Mouse (Mus musculus) liver, adult 2 months (tissue): ENCODE results near the gene Isoc2b. TPM values are rescaled to one million over a fixed set of nuclear protein-coding genes. Genes with fewer than 3 reads are reported as not detected.

Experiments
- DNase-seq: peaks from one replicate; pipeline ENCODE4 v3.0.0-alpha.2; 2011; ENCODE audit warnings: low read depth, low spot score; ENCODE audit errors: extremely low read depth
- H3K27ac ChIP-seq: fragments of 200-500 bp; replicated peaks from 2 replicates; pipeline ENCODE4 v1.5.1; 2012; ENCODE audit warnings: low read depth, mild to moderate bottlenecking, control low read depth, inconsistent platforms, low read length; ENCODE audit not compliant: insufficient read depth
- H3K27me3 ChIP-seq: fragments of 200-500 bp; 2 replicates; pipeline ENCODE4 v1.6.1; 2012; ENCODE audit warnings: mild to moderate bottlenecking, moderate library complexity, low read length, inconsistent platforms; ENCODE audit not compliant: control insufficient read depth, insufficient read depth
- H3K36me3 ChIP-seq: fragments of 200-500 bp; 2 replicates; pipeline ENCODE4 v1.6.1; 2012; ENCODE audit warnings: low read length, inconsistent platforms; ENCODE audit not compliant: control insufficient read depth, insufficient read depth
- H3K4me1 ChIP-seq: fragments of 200-500 bp; 2 replicates; pipeline ENCODE4 v1.6.1; 2011; ENCODE audit warnings: low read length; ENCODE audit not compliant: control insufficient read depth, insufficient read depth
- H3K4me3 ChIP-seq: fragments of 200-500 bp; 2 replicates; pipeline ENCODE4 v1.5.1; 2011; ENCODE audit warnings: low read depth, mild to moderate bottlenecking, control low read depth, low read length, moderate library complexity; ENCODE audit not compliant: insufficient read depth
- H3K79me2 ChIP-seq: fragments of 200-500 bp; 2 replicates; pipeline ENCODE4 v1.6.1; 2012; ENCODE audit warnings: inconsistent platforms, mild to moderate bottlenecking, low read length, moderate library complexity; ENCODE audit not compliant: control insufficient read depth, insufficient read depth
- H3K9ac ChIP-seq: fragments of 200-500 bp; 2 replicates; pipeline ENCODE4 v1.6.1; 2012; ENCODE audit warnings: low read depth, mild to moderate bottlenecking, control low read depth, inconsistent platforms, low read length
- CTCF ChIP-seq: fragments of 200-500 bp; IDR thresholded peaks from 2 replicates; pipeline ENCODE4 v1.5.1; 2011; ENCODE audit warnings: low read depth, low read length, control low read depth
- POLR2A ChIP-seq: fragments of 200-500 bp; IDR thresholded peaks from 2 replicates; pipeline ENCODE4 v1.6.1; 2011; ENCODE audit warnings: low read length, control low read depth; ENCODE audit not compliant: insufficient read depth; ENCODE audit errors: extremely low read depth
- WGBS: fragments of 180-500 bp; shearing (Covaris S2); methylation state at CpG from one replicate; pipeline ENCODE4 v1.1.7; 2018; 5-methylcytosine and 5-hydroxymethylcytosine counted together
- polyA plus RNA-seq: library from polyadenylated mRNA; depleted of rRNA; stranded (reverse); fragments of >200 nt; gene quantifications from 2 replicates; pipeline ENCODE4 v1.2.3, GENCODE M21; 2012
- total RNA-seq: library from RNA; depleted of rRNA; stranded (reverse); fragments of >200 nt; gene quantifications from 2 replicates; pipeline ENCODE4 v1.2.3, GENCODE M21; 2014

Isoc2b gene
- total and polyA plus RNA-seq, 2 experiments: 34.6 to 40.2 TPM

DNA sequence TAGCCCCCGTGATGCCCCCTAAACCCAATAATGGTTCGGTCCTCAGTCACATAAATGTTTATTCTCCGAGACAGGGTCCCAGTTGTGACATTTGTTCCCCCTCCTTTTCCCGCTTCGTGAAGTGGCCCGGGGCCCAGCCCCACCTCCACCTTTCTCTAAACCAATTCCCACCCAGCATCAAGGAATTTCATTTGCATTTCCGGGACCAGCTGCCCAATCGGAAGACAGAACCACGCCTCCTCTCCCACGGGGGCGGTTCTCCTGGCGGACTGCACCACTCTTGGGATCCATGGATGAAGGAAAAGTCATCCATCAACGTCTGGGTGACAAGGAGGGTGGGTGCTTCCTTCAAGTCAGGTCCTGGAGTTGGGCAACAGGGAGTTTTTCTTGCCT lies 25.1 kb downstream of the Isoc2b start:
- Histone ChIP-seq H3K27me3 (peaks cover 18% of the 10 kb centered on the region), H3K36me3 (no peaks in the 10 kb centered on the region; the same call in 1 of the 2 replicates), H3K79me2 (no peaks in the 10 kb centered on the region), H3K4me3 (no peak overlapping the region), H3K4me1 (no peaks in the 10 kb centered on the region), H3K9ac (no peak overlapping the region), H3K27ac (no peak overlapping the region)
- TF ChIP-seq CTCF (no peak), POLR2A (no peak)
- no peak for DNase-seq
- 12% methylated on average over 13 of the region's 13 CpGs for WGBS

DNA sequence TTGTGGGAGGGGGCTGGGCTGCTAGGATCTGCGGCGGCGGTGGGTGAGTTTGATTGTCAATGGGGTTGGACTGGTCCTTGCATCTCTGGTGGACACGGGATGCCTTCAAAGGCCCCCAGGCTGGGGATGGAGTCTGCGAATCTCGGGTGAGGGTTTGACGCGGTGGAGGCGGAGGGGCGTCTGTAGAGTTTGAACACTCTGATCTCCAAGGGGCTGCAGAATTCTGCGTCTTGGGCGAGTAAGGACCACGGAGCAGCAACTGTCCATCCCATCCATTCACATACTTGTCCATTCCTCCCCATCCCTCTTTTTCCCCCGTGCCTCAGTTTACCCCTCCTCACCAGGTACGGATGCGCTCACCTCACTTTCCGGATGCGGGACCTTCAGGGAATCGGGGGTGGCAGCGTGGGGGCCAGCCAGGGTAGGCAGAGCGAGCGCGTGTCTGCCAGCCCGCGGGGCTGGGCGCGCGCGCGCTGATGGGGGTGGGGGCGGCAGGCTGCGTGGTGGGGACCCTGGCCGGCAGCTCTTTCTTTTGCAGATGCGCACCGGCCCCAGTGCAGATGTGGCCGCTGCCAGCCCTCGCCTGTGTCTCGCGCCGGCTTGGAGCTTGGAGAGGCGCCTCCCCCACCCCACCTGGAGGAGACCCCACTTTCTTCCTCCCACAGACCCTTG lies 25.7 kb downstream of the Isoc2b start, which contains the start of gene Shisa7:
Gene Shisa7 (minus strand): TSS at position 452 of the 672 bp plus-strand sequence.
- H3K9ac ChIP-seq: no peak within 1 kb of the TSS

DNA sequence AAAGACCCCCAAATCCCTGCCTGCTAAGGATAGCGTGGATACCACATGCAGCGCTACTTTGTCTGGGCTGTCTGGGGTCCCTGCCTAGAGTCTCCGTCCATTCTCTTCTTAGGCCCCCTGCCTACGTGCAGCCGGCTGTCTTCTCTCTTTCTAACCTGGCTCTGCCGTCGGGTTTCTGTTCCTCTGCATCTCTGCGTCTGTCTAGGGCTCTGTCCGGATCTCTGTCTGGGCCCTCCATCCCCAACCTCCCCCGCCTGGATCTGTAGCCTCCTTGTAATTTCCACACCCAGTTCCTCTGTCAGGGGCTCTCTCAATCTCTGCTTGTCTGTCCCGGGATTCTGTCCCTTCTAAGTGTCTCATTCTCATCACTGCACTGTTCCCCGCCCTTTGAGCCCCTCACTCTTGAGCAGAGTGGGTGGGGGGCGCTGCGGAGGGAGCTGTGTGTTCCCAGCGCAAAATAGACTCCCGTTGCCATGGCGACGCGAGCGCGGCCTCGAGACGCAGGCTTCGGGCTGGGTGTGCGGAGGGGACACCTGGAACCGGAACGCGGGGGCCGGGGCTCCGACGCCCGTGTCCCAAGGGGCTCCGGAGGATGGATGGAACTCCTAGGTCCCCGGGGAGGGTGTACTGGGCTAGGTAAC lies 26.3 kb downstream of the Isoc2b start:
- no peak for TF ChIP-seq POLR2A
- TF ChIP-seq CTCF: no peak
- no peak overlapping the region for H3K27ac ChIP-seq
- WGBS: 4% methylated on average over 34 of the region's 34 CpGs
- no peaks in the 10 kb centered on the region for H3K79me2 ChIP-seq
- no peaks in the 10 kb centered on the region for H3K4me1 ChIP-seq
- no peaks in the 10 kb centered on the region; the same call in 1 of the 2 replicates for H3K36me3 ChIP-seq
- H3K9ac ChIP-seq: no peak overlapping the region
- H3K4me3 ChIP-seq: no peak overlapping the region
- peaks cover 18% of the 10 kb centered on the region for H3K27me3 ChIP-seq
- no peak for DNase-seq

More for the DNA sequence above, 25.7 kb downstream of the Isoc2b start, which contains the start of gene Shisa7:
- no peak within 1 kb of the TSS for H3K4me3 ChIP-seq
- H3K36me3 ChIP-seq: no peaks in the 10 kb centered on the region; the same call in 1 of the 2 replicates
- TF ChIP-seq POLR2A: no peak
- no peak for TF ChIP-seq CTCF
- H3K27me3 ChIP-seq: peaks cover 18% of the 10 kb centered on the region
- no peak within 1 kb of the TSS for H3K27ac ChIP-seq
- H3K4me1 ChIP-seq: no peaks in the 10 kb centered on the region
- DNase-seq: no peak
- WGBS: 9% methylated on average over 41 of the region's 41 CpGs
- H3K79me2 ChIP-seq: no peaks in the 10 kb centered on the region

GRCm38 (mm10) chr7:4842634-4843131 lies 27.4 kb downstream of the Isoc2b start:
- no peaks in the 10 kb centered on the region; the same call in 1 of the 2 replicates for H3K36me3 ChIP-seq
- peaks cover 18% of the 10 kb centered on the region for H3K27me3 ChIP-seq
- TF ChIP-seq CTCF (no peak), POLR2A (no peak)
- H3K4me3 ChIP-seq: no peak overlapping the region
- no peak overlapping the region for H3K27ac ChIP-seq
- H3K4me1 ChIP-seq: no peaks in the 10 kb centered on the region
- H3K9ac ChIP-seq: no peak overlapping the region
- DNase-seq: no peak
- 5% methylated on average over 16 of the region's 16 CpGs for WGBS
- H3K79me2 ChIP-seq: no peaks in the 10 kb centered on the region

DNA sequence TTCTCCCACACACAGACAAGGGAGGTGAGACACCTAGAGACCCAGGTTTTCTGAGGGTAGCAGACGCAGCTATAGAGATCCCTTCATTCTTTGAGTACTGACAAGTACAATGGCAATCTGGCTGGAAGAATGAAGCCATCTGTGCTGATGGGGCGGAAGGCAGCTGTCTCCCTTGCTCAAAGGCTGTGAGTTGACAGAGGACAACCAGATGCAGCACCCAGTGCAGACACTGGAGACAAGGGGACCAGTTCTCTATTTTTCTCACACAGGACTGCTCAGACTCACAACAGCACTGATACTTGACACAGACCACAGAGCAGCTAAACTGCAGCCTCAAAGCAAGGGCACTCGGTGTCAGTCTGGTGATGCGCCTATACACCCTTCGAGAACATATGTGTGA lies 28.0 kb downstream of the Isoc2b start:
- TF ChIP-seq POLR2A: no peak
- no peak for TF ChIP-seq CTCF
- H3K9ac ChIP-seq: no peak overlapping the region
- H3K36me3 ChIP-seq: no peaks in the 10 kb centered on the region
- H3K27me3 ChIP-seq: peaks cover 18% of the 10 kb centered on the region
- no peak overlapping the region for H3K4me3 ChIP-seq
- H3K4me1 ChIP-seq: no peaks in the 10 kb centered on the region
- H3K79me2 ChIP-seq: no peaks in the 10 kb centered on the region
- no peak for DNase-seq
- WGBS: 74% methylated on average over 5 of the region's 5 CpGs
- no peak overlapping the region for H3K27ac ChIP-seq

- Histone ChIP-seq H3K4me1 (peaks cover 2% of the 10 kb centered on the region; the same call in 1 of the 2 replicates), H3K79me2 (no peaks in the 10 kb centered on the region), H3K9ac (no peak overlapping the region), H3K27ac (no peak overlapping the region), H3K27me3 (0 out of 2 replicates have a peak, but pooled peaks cover 4% of the 10 kb centered on the region), H3K36me3 (no peaks in the 10 kb centered on the region), H3K4me3 (no peak overlapping the region)
- no peak for DNase-seq
- TF ChIP-seq CTCF (no peak), POLR2A (no peak)
- 4% methylated on average over 1 of the region's 1 CpGs for WGBS
These were observed 32.4 kb downstream of the Isoc2b start for GRCm38 (mm10) chr7:4837639-4838038.
